Mouse (Mus musculus) heart, postnatal 14 days (tissue): ENCODE data around the gene Itga8. TPM values are rescaled to one million over a fixed set of nuclear protein-coding genes. Genes with fewer than 3 reads are reported as not detected.

Experiments
- DNase-seq, 2 experiments: peaks; one replicate each; pipeline ENCODE4 v3.0.0; 2021 to 2022
- intact Hi-C: fragments of 180-260 bp; cut with DNase I; formaldehyde crosslinking; loops from one replicate; pipeline ENCODE4 v1.15.1; 2025
- long read RNA-seq, 2 experiments: library from polyadenylated mRNA; stranded (forward); transcript quantifications; one replicate each; pipeline ENCODE4 v2.0.0; 2021
- total RNA-seq, 2 experiments: library from RNA; stranded (reverse); gene quantifications; 2 replicates each; pipeline ENCODE4 v1.2.3; 2021

Gene Itga8
- 1 to 10 TPM; 6.9 to 9.7 TPM for total RNA-seq
- long read RNA-seq, experiment 1, partial matches to known transcripts, result 0 of 1 reads
- long read RNA-seq, experiment 1, other reads (novel, unspliced or antisense), result 1 of 1 reads
- long read RNA-seq, experiment 2, full-length matches to known transcripts, result 2 of 4 reads
- long read RNA-seq, experiment 2, partial matches to known transcripts, result 0 of 4 reads
- long read RNA-seq, experiment 2, other reads (novel, unspliced or antisense), result 2 of 4 reads

- DNase-seq, result peak; percentile 91 to 94
- intact Hi-C loops, result loop anchor here (2.0 to 5.0 kb wide), 4 partner anchors 86 to 299 kb away; no protein-coding TSS in a partner anchor
Measured at GRCm38 (mm10) chr2:12301431-12302170, at the start of gene Itga8. Itga8 (minus strand) TSS chr2:12301922.

- intact Hi-C loops, result no loop called here
- DNase-seq, result no peak
Measured at GRCm38 (mm10) chr2:12348914-12349313, 47.2 kb upstream of the Itga8 start.

GRCm38 (mm10) chr2:12331962-12332361 lies 30.2 kb upstream of the Itga8 start:
- intact Hi-C loops, result no loop called here
- DNase-seq, result no peak

DNA sequence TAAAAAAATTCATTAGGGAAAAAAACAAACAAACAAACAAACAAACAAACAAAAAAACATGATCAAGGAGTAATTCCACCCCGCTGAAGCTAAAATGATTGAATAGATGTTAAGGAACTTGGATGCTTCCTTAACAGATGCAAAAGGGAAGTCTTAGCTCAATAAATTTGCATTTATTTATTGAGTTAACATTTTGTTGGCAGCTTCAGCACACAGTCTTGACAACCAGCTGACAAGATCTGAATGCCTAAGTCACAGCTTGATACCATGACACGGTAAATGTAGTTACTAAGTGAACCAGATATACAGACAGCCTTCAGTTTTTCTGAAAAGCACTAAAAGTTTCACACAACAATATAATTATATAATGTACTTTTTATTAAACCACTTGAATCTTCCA lies 27.9 kb upstream of the Itga8 start:
- no peak for DNase-seq
- intact Hi-C loops, result no loop called here

- intact Hi-C loops, result no loop called here
- DNase-seq, result no peak
Measured at GRCm38 (mm10) chr2:12329068-12329407, 27.3 kb upstream of the Itga8 start.

GRCm38 (mm10) chr2:12328355-12329067 lies 26.8 kb upstream of the Itga8 start:
- intact Hi-C loops, result no loop called here
- DNase-seq, result no peak

DNA sequence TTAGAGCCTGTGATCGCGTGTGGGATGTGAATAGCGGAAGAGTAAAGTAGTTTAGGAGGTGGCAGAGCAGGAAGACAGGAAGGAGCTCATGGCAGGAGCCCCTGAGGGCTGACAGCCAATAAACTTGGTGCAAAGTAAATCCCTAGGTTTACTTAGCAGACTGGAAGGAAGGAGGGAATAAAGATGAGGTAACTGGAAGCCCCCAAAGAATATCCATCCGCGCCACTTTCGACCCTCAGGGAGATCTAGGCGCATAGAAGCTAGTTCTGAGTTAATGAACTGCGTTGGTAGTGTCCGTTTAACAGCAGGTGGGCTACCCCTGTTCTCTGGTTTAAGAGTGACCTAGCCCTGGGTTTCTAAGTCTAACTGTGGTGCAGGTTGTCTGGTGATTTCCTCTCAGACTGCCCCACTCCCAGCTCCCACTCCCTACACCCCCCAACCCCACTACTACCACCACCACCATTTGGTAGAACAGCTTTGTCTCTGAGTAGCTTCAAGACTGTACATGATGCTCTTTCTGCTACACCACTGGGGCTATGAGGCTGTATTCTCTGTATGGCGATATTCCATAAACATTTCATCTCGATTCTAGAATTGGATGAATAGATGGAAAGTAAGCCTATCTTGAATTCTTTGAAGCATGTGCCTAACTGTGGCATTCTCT lies 26.1 kb upstream of the Itga8 start:
- no peak for DNase-seq
- intact Hi-C loops, result no loop called here

GRCm38 (mm10) chr2:12327216-12327615 lies 25.5 kb upstream of the Itga8 start:
- DNase-seq, result peak; percentile 21 to 32

GRCm38 (mm10) chr2:12325868-12326267 lies 24.1 kb upstream of the Itga8 start:
- DNase-seq, result no peak
- intact Hi-C loops, result no loop called here

More at GRCm38 (mm10) chr2:12327216-12327615, 25.5 kb upstream of the Itga8 start:
- intact Hi-C loops, result no loop called here

DNA sequence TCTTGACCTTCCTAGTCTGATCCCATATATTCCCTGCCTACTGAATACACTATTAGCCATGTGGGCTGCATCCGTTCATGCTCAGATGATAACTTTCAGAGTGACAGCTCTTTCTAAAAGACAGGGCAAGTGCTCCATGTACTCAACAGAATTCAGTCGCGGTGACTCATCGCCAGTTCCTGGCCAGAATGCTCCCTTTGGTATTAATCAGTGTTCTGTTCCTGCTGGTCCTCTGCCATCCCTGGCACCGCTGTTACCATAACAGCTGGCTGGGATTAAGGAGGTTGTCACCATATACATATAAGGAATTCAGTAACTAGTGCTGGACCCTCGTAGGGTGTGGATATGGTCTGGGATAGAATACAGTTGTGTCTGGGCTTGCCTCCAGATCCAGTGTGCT lies 23.7 kb upstream of the Itga8 start:
- DNase-seq, result peak; percentile 82 to 84
- intact Hi-C loops, result no loop called here

DNA sequence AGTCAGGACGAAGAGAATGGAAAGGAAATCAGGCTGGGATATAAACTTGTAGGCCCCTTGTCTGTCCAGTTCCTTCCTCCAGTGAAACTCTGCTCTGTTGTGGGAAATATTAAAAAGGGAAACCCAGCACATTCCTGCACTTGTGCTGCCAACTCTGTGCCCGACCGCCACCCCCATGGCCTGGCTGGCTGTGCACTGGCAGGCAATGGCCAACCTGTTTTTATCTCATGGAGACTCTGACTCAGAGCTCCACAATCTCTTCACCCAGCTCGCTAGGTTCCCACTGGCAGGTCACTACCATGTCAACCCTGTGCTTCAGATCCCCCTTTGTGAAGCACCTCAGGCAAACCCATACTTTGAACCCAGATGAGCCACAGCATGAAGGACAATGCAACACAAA lies 19.2 kb upstream of the Itga8 start:
- intact Hi-C loops, result no loop called here
- no peak for DNase-seq

GRCm38 (mm10) chr2:12318715-12319114 lies 17.0 kb upstream of the Itga8 start:
- intact Hi-C loops, result no loop called here
- DNase-seq, result no peak

GRCm38 (mm10) chr2:12318036-12318435 lies 16.3 kb upstream of the Itga8 start:
- peak in 1 of 2 experiments; percentile 40 for DNase-seq
- intact Hi-C loops, result no loop called here

DNA sequence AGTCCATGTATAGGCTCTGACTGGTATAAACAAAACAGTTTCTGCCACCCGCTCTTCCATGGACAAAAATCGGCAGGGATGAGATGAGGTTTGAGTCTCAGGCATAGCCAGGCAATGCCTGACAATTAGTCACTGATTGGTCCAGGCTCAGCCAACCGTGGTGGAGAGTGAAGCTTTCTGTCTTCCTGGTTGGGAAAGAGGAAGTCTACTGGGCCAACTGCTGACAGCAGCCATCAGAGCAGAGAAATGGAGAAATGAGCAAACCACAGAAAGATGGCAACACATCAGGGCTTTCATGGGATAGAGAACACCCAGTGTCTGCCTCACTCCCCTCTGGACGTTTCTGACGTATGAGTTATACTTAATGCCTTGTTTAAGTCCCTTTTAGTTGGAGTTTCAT lies 15.6 kb upstream of the Itga8 start:
- peak; percentile 25 to 34 for DNase-seq
- intact Hi-C loops, result no loop called here

DNA sequence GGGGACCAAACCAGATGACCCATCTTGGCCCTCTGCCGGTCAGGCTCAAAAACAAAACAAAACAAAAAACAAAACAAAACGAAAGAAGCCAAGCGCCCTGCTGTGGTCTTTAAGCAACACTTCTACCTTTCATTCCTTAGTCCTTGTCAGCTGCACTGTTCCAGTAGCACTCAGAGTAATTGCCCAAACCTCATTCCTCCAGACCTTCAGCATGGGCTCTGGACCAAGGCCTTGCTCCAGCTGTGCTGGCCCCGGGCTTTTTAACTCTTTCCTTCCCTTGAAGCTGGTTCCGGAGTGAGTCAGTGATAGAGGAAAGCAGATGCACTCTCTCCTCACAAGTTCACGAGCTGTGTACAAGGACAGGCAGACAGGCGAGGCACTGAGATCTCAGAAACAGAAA lies 14.6 kb upstream of the Itga8 start:
- intact Hi-C loops, result no loop called here
- DNase-seq, result peak; percentile 42 to 70

DNA sequence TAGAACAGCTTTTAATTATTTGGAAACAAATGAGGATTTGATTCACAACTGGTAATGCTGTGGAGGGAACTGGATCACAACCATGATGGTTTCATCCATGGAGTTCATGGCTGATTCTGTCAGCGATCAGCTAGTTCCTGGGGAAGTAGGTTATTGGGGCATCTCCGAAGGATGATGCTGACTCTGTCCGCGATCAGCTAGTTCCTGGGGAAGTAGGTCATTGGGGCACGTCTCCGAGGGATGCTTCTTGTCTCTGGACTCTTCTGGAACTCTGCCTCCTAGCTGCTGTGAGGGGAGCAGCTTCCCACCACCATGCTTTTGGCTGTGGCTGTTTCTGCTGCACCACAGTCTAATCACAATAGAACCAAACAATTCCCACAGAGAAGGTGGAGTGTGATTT lies 12.3 kb upstream of the Itga8 start:
- intact Hi-C loops, result no loop called here
- no peak for DNase-seq

DNA sequence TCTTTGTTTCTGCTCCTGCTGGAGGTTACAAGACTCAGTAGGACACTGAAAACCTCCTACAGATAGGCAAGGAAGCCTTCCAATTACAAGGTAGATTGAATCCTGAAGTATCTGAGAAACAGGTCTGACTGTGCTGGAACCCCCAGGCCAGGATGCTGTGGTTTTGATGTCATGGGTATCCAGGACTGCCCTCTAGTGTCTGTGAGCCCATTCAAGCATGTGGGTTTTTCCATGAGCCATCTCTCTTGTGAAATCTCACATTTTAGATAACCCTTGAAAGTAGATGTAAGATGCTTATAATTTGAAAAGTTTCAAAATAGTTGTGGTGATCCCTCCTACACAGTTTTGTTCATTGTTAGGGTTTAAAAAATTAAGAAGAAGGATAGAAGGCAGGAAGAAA lies 6.7 kb upstream of the Itga8 start:
- no peak for DNase-seq
- intact Hi-C loops, result no loop called here

GRCm38 (mm10) chr2:12307311-12307710 lies 5.6 kb upstream of the Itga8 start:
- no peak for DNase-seq
- intact Hi-C loops, result no loop called here

- intact Hi-C loops, result no loop called here
- DNase-seq, result no peak
Measured at GRCm38 (mm10) chr2:12305064-12305650, 3.4 kb upstream of the Itga8 start.

DNA sequence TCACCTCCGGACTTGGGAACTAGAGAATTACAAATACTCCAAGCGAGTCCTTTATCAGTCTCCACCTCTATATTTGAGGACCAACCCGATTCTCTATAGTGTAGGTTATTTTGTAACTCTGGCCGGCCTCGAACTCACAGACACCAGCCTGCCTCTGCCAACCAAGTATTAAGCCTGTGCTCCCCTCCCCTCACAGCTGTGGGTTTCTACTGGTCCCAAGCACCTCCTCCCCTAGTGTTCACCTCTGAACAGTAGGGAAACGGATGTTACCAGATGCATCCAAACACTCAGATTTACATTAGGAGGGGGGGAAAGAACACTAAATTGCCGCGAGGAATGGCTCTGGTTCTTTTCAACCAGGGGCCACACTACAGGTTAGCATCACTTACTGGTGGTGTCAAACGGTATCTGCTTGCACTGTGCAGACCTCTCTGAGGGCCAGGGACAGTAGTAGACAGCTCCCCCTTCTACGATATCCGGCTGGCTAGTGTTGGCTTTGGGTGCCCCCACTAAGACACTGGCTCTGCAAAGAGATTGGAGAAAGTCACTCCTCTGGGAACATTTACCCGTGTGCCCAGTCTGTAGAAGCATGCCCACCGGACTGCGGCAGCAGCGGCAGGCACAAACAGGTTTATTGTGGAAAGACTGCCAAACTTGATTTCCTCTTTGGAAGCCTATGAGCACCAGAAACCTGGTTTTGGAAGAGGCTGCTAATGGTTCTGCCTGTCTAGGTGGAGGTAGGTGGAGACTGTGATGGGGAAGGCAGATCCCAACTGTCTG lies 1.1 kb downstream of the Itga8 start:
- intact Hi-C loops, result loop anchor here (2.0 to 5.0 kb wide), 4 partner anchors 87 to 298 kb away; no protein-coding TSS in a partner anchor
- no peak for DNase-seq
